Mouse (Mus musculus) G1E-ER4 (cell line): ENCODE data around the gene Gm20388. TPM values are rescaled to one million over a fixed set of nuclear protein-coding genes. Genes with fewer than 3 reads are reported as not detected.

Experiments used
- GATA1 ChIP-seq: IDR thresholded peaks from one replicate; pipeline ENCODE4 v1.8.0; 2012; ENCODE audit warnings: low read length, inconsistent platforms
- polyA plus RNA-seq: library from polyadenylated mRNA; stranded (reverse); fragments of >175 nt; gene quantifications from 2 replicates; pipeline ENCODE4 v1.2.3, GENCODE M21; 2012

Gene Gm20388
- polyA plus RNA-seq, 1 experiment: not detected

- TF ChIP-seq GATA1: no peak
Observed at GRCm38 (mm10) chr8:122414311-122414710, 2503.7 kb downstream of the Gm20388 start.

GRCm38 (mm10) chr8:122415554-122415953, 2504.9 kb downstream of the Gm20388 start:
- TF ChIP-seq GATA1: no peak

- TF ChIP-seq GATA1: no peak
Observed at GRCm38 (mm10) chr8:122419881-122420555, 2509.4 kb downstream of the Gm20388 start.

- no peak for TF ChIP-seq GATA1
Observed at GRCm38 (mm10) chr8:122421376-122422070, 2510.9 kb downstream of the Gm20388 start, which contains the start of gene Il17c. Gene Il17c, plus strand, starts transcription at chr8:122422020.

- TF ChIP-seq GATA1: no peak
Observed at GRCm38 (mm10) chr8:122423217-122423616, 2512.6 kb downstream of the Gm20388 start.

GRCm38 (mm10) chr8:122423659-122424058, 2513.0 kb downstream of the Gm20388 start:
- TF ChIP-seq GATA1: no peak

- no peak for TF ChIP-seq GATA1
Observed at GRCm38 (mm10) chr8:122426145-122426544, 2515.5 kb downstream of the Gm20388 start.

- TF ChIP-seq GATA1: no peak
Observed at GRCm38 (mm10) chr8:122427607-122428006, 2517.0 kb downstream of the Gm20388 start.

- no peak for TF ChIP-seq GATA1
Observed at GRCm38 (mm10) chr8:122428163-122428562, 2517.5 kb downstream of the Gm20388 start.

GRCm38 (mm10) chr8:122430058-122430636, 2519.5 kb downstream of the Gm20388 start:
- TF ChIP-seq GATA1: no peak

GRCm38 (mm10) chr8:122430646-122431045, 2520.0 kb downstream of the Gm20388 start:
- no peak for TF ChIP-seq GATA1

- no peak for TF ChIP-seq GATA1
Observed at GRCm38 (mm10) chr8:122431694-122432442, 2521.2 kb downstream of the Gm20388 start.

- no peak for TF ChIP-seq GATA1
Observed at GRCm38 (mm10) chr8:122432443-122433268, 2522.0 kb downstream of the Gm20388 start, which contains the start of gene Cyba. Gene Cyba, minus strand, starts transcription at chr8:122432930.

- no peak for TF ChIP-seq GATA1
Observed at GRCm38 (mm10) chr8:122433269-122433905, 2522.7 kb downstream of the Gm20388 start.

GRCm38 (mm10) chr8:122435375-122435774, 2524.7 kb downstream of the Gm20388 start:
- no peak for TF ChIP-seq GATA1
